ENCODE assay signal across 26 mouse cellular contexts in genomic region chr9:22355919-22356318, GRCm38 (mm10). TPM values are rescaled to one million over a fixed set of nuclear protein-coding genes. Genes with fewer than 3 reads are reported as not detected.
DNase-seq lines count a peak whose midpoint lies in the region; ATAC-seq and TF ChIP-seq lines count a peak whose summit lies in the region.
"Had no signal": no experiment of that assay in that cellular context is flagged by ENCODE, and none has a peak within 500 bp of the region (broad histone marks: within the 10 kb centered on the region; RNA-seq: fewer than 3 reads in every experiment).

No protein-coding gene starts in this region.

- 51% methylated on average over 3 of the region's 3 CpGs for WGBS in forebrain, embryonic 13.5 days
- 93% methylated on average over 3 of the region's 3 CpGs for WGBS in forebrain, embryonic 11.5 days
- 46% methylated on average over 3 of the region's 3 CpGs for WGBS in forebrain, postnatal 0 days

- peaks cover 63% of the 10 kb centered on the region for H3K36me3 ChIP-seq in forebrain, embryonic 13.5 days (ENCODE audit: poor library complexity, severe bottlenecking)
- peaks cover 14% of the 10 kb centered on the region; the same call in 1 of the 2 replicates for H3K36me3 ChIP-seq in forebrain, embryonic 11.5 days (ENCODE audit: control insufficient read depth, insufficient read depth, low read length)
- H3K36me3 ChIP-seq in forebrain, postnatal 0 days (ENCODE audit: insufficient read depth), result 0 out of 2 replicates have a peak, but pooled peaks cover 4% of the 10 kb centered on the region

- no peak overlapping the region for H3K4me3 ChIP-seq in forebrain, embryonic 13.5 days
- H3K4me3 ChIP-seq in forebrain, embryonic 11.5 days (ENCODE audit: low read depth, low read length), result no peak overlapping the region
- no peak overlapping the region for H3K4me3 ChIP-seq in forebrain, postnatal 0 days (ENCODE audit: low read depth, low read length)
- H3K4me3 ChIP-seq: embryonic facial prominence, embryonic 12.5 days; embryonic facial prominence, embryonic 15.5 days; heart, embryonic 12.5 days; heart, embryonic 15.5 days had no signal

- no peak overlapping the region for H3K4me2 ChIP-seq in forebrain, embryonic 13.5 days
- no peak overlapping the region for H3K4me2 ChIP-seq in forebrain, embryonic 11.5 days (ENCODE audit: low read depth, low read length, severe bottlenecking)
- no peak overlapping the region for H3K4me2 ChIP-seq in forebrain, postnatal 0 days (ENCODE audit: low read depth)
- H3K4me2 ChIP-seq: embryonic facial prominence, embryonic 12.5 days; embryonic facial prominence, embryonic 15.5 days; heart, embryonic 12.5 days; heart, embryonic 15.5 days; hindbrain, embryonic 14.5 days had no signal

- H3K9ac ChIP-seq in forebrain, embryonic 13.5 days, result no peak overlapping the region
- H3K9ac ChIP-seq in forebrain, embryonic 11.5 days (ENCODE audit: low read length), result no peak overlapping the region
- H3K9ac ChIP-seq in forebrain, postnatal 0 days, result no peak overlapping the region
- H3K9ac ChIP-seq: embryonic facial prominence, embryonic 12.5 days; embryonic facial prominence, embryonic 15.5 days; heart, embryonic 12.5 days; heart, embryonic 15.5 days; hindbrain, embryonic 14.5 days had no signal

- H3K27me3 ChIP-seq in forebrain, embryonic 13.5 days, result no peaks in the 10 kb centered on the region
- no peaks in the 10 kb centered on the region for H3K27me3 ChIP-seq in forebrain, embryonic 11.5 days (ENCODE audit: control insufficient read depth, insufficient read depth, low read length)
- no peaks in the 10 kb centered on the region for H3K27me3 ChIP-seq in forebrain, postnatal 0 days (ENCODE audit: insufficient read depth, low read length)
- H3K27me3 ChIP-seq: embryonic facial prominence, embryonic 12.5 days; embryonic facial prominence, embryonic 15.5 days; heart, embryonic 12.5 days; heart, embryonic 15.5 days had no signal

- H3K4me1 ChIP-seq in forebrain, embryonic 13.5 days, result no peaks in the 10 kb centered on the region
- H3K4me1 ChIP-seq in forebrain, embryonic 11.5 days (replicated peaks; ENCODE audit: control insufficient read depth, insufficient read depth, low read length), result no peaks in the 10 kb centered on the region
- H3K4me1 ChIP-seq in forebrain, postnatal 0 days (ENCODE audit: insufficient read depth), result no peaks in the 10 kb centered on the region
- H3K4me1 ChIP-seq: embryonic facial prominence, embryonic 12.5 days; embryonic facial prominence, embryonic 15.5 days; heart, embryonic 12.5 days; heart, embryonic 15.5 days had no signal

- no peak for TF ChIP-seq CTCF in forebrain, postnatal 0 days (IDR thresholded peaks at IDR 0.05; ENCODE audit: low read depth)

- peak; percentile 67; the same call in 1 of the 2 replicates for ATAC-seq in forebrain, embryonic 13.5 days
- ATAC-seq in forebrain, embryonic 11.5 days (replicated peaks; ENCODE audit: low FRiP score), result no peak
- peak; percentile 32; the same call in 1 of the 2 replicates for ATAC-seq in forebrain, postnatal 0 days
- ATAC-seq: activated CD4-positive, CD25-positive, alpha-beta regulatory T cell, adult 4 months; hindbrain, postnatal 0 days; inflammation-experienced regulatory T-cells, adult 6 months; intestine, embryonic 16.5 days had no signal

- no peaks in the 10 kb centered on the region for H3K9me3 ChIP-seq in forebrain, embryonic 13.5 days (replicated peaks)
- H3K9me3 ChIP-seq in forebrain, embryonic 11.5 days (ENCODE audit: control insufficient read depth, low read length), result no peaks in the 10 kb centered on the region
- no peaks in the 10 kb centered on the region for H3K9me3 ChIP-seq in forebrain, postnatal 0 days (ENCODE audit: low read length)
- H3K9me3 ChIP-seq: embryonic facial prominence, embryonic 12.5 days; embryonic facial prominence, embryonic 15.5 days; heart, embryonic 12.5 days; heart, embryonic 15.5 days had no signal

- no peak for DNase-seq in forebrain, embryonic 11.5 days (ENCODE audit: low spot score)
- peak; percentile 39 for DNase-seq in heart, adult 11 months
- no peak for DNase-seq in heart, adult 8-10 months (ENCODE audit: low spot score)
- DNase-seq in forebrain, postnatal 0 days, result no peak
- DNase-seq in lung, postnatal 10 days, result no peak
- DNase-seq: adrenal gland, adult 8-10 months; adrenal gland, postnatal 25 days; cerebellum, adult 11-12 months; cerebellum, adult 8-10 months; cerebellum, postnatal 10 days; gastrocnemius, postnatal 10 days; gastrocnemius, postnatal 36 days; heart, postnatal 14 days; heart, postnatal 4 days; kidney, adult 18-20 months; kidney, adult 9 months had no signal

- no peak overlapping the region for H3K27ac ChIP-seq in forebrain, embryonic 13.5 days
- H3K27ac ChIP-seq in forebrain, embryonic 11.5 days (ENCODE audit: low read depth, low read length), result no peak overlapping the region
- no peak overlapping the region for H3K27ac ChIP-seq in forebrain, postnatal 0 days (ENCODE audit: low read depth, low read length)
- H3K27ac ChIP-seq: embryonic facial prominence, embryonic 12.5 days; embryonic facial prominence, embryonic 15.5 days; heart, embryonic 15.5 days; hindbrain, embryonic 14.5 days; hindbrain, postnatal 0 days had no signal

RNA-seq across cellular contexts. Expression of gene Anln, which starts 33.1 kb away (rescaled TPM):
- 22.7 and 23.1 TPM in 2 replicates for polyA plus RNA-seq in forebrain, embryonic 13.5 days (2015; fragmentation: Nextera tagmentation; extraction: Ambion mirVana)
- 48.9 and 49.7 TPM in 2 replicates for polyA plus RNA-seq in forebrain, embryonic 11.5 days (2014; fragmentation: Nextera tagmentation; extraction: Ambion mirVana)
- 1 to 10 TPM in 2 of 4 experiments, under 1 TPM in 2; 0.84 to 2.0 (median 1.1) TPM for total RNA-seq in heart, adult 8-10 months (2022)
- 3.5 and 6.6 TPM in 2 replicates for total RNA-seq in forebrain, postnatal 0 days (2014; rRNA removed)
- polyA plus RNA-seq in forebrain, postnatal 0 days (2015; fragmentation: Nextera tagmentation; extraction: Ambion mirVana), result 2.2 and 2.4 TPM in 2 replicates

RNA-seq across cellular contexts. Expression of gene Zfp810, which starts 48.5 kb away (rescaled TPM):
- 32.9 and 33.8 TPM in 2 replicates for polyA plus RNA-seq in forebrain, embryonic 13.5 days (2015; fragmentation: Nextera tagmentation; extraction: Ambion mirVana)
- 30.2 and 33.4 TPM in 2 replicates for polyA plus RNA-seq in forebrain, embryonic 11.5 days (2014; fragmentation: Nextera tagmentation; extraction: Ambion mirVana)
- 1 to 10 TPM; 4.5 to 8.9 (median 6.3) TPM for total RNA-seq in heart, adult 8-10 months (2022)
- total RNA-seq in forebrain, postnatal 0 days (2014; rRNA removed), result 37.1 and 51.3 TPM in 2 replicates
- polyA plus RNA-seq in forebrain, postnatal 0 days (2015; fragmentation: Nextera tagmentation; extraction: Ambion mirVana), result 20.1 and 27.5 TPM in 2 replicates

RNA-seq across cellular contexts. Expression of gene 9530077C05Rik, which starts 55.4 kb away (rescaled TPM):
- polyA plus RNA-seq in forebrain, embryonic 13.5 days (2015; fragmentation: Nextera tagmentation; extraction: Ambion mirVana), result 8.6 and 9.8 TPM in 2 replicates
- polyA plus RNA-seq in forebrain, embryonic 11.5 days (2014; fragmentation: Nextera tagmentation; extraction: Ambion mirVana), result 12.6 and 12.7 TPM in 2 replicates
- total RNA-seq in heart, adult 8-10 months (2022), result under 1 TPM; 0.47 to 0.90 (median 0.57) TPM
- 13.7 and 14.1 TPM in 2 replicates for total RNA-seq in forebrain, postnatal 0 days (2014; rRNA removed)
- polyA plus RNA-seq in forebrain, postnatal 0 days (2015; fragmentation: Nextera tagmentation; extraction: Ambion mirVana), result 16.3 and 17.5 TPM in 2 replicates
